Mouse (Mus musculus) layer of hippocampus, adult 9-11 months (tissue): ENCODE results near the gene Mlf1.
A peak's percentile ranks its signal among the peaks of the same experiment; 100 is the strongest.

ENCODE experiments used
- DNase-seq: peaks from one replicate; pipeline ENCODE4 v3.0.0; 2022

The Mlf1 gene

GRCm38 (mm10) chr3:67373872-67374271, at the start of gene Mlf1:
Mlf1 (plus strand) TSS chr3:67374097.
- peak; percentile 87 for DNase-seq

GRCm38 (mm10) chr3:67339558-67339957, 34.3 kb upstream of the Mlf1 start:
- DNase-seq, result no peak

GRCm38 (mm10) chr3:67340921-67341320, 33.0 kb upstream of the Mlf1 start:
- DNase-seq, result no peak

- no peak for DNase-seq
These were observed 30.8 kb upstream of the Mlf1 start for GRCm38 (mm10) chr3:67343004-67343662.

- DNase-seq, result peak; percentile 43
These were observed 29.3 kb upstream of the Mlf1 start for GRCm38 (mm10) chr3:67344599-67344998.

- DNase-seq, result no peak
These were observed 27.2 kb upstream of the Mlf1 start for GRCm38 (mm10) chr3:67346674-67347073.

GRCm38 (mm10) chr3:67351406-67352127, 22.3 kb upstream of the Mlf1 start:
- DNase-seq, result no peak

- DNase-seq, result peak; percentile 7
These were observed 21.7 kb upstream of the Mlf1 start for GRCm38 (mm10) chr3:67352128-67352762.

- DNase-seq, result no peak
These were observed 21.1 kb upstream of the Mlf1 start for GRCm38 (mm10) chr3:67352763-67353149.

GRCm38 (mm10) chr3:67358376-67358775, 15.5 kb upstream of the Mlf1 start:
- DNase-seq, result no peak

- no peak for DNase-seq
These were observed 7.6 kb upstream of the Mlf1 start for GRCm38 (mm10) chr3:67366087-67366892.

GRCm38 (mm10) chr3:67367481-67367880, 6.4 kb upstream of the Mlf1 start:
- no peak for DNase-seq

- no peak for DNase-seq
These were observed 4.4 kb upstream of the Mlf1 start for GRCm38 (mm10) chr3:67369407-67370079.

GRCm38 (mm10) chr3:67372194-67372593, 1.7 kb upstream of the Mlf1 start:
- no peak for DNase-seq

GRCm38 (mm10) chr3:67372781-67373180, 1.1 kb upstream of the Mlf1 start:
- no peak for DNase-seq

GRCm38 (mm10) chr3:67374360-67374778, 472 bp downstream of the Mlf1 start:
- no peak for DNase-seq

- no peak for DNase-seq
These were observed 1.2 kb downstream of the Mlf1 start, which contains the start of gene Gm17402 for GRCm38 (mm10) chr3:67375063-67375462. Gm17402 (minus strand) TSS chr3:67375163.

GRCm38 (mm10) chr3:67378215-67378614, 4.3 kb downstream of the Mlf1 start:
- no peak for DNase-seq

GRCm38 (mm10) chr3:67429338-67429998, 55.6 kb downstream of the Mlf1 start:
- no peak for DNase-seq

- DNase-seq, result peak; percentile 82
These were observed 56.1 kb downstream of the Mlf1 start, which contains the start of gene Gfm1 for GRCm38 (mm10) chr3:67429999-67430380. Gfm1 (plus strand) TSS chr3:67430096.

- no peak for DNase-seq
These were observed 60.1 kb downstream of the Mlf1 start for GRCm38 (mm10) chr3:67434011-67434410.

- DNase-seq, result no peak
These were observed 73.2 kb downstream of the Mlf1 start for GRCm38 (mm10) chr3:67447143-67447542.
